Mouse (Mus musculus): ENCODE measurements around the gene Apbb2. TPM values are rescaled to one million over a fixed set of nuclear protein-coding genes. Genes with fewer than 3 reads are reported as not detected.

The Apbb2 gene
- polyA plus RNA-seq, 1 experiment from 2014 or later, result 69.5 TPM

GRCm38 (mm10) chr5:66405305-66405704 lies 213.3 kb downstream of the Apbb2 start:
- no peak for ATAC-seq (ENCODE audit: low FRiP score, low read depth)
- Histone ChIP-seq H3K4me3 (no peak overlapping the region), H3K27me3 (no peaks in the 10 kb centered on the region), H3K4me2 (replicated peaks) (no peak overlapping the region), H3K9ac (replicated peaks) (no peak overlapping the region), H3K36me3 (no peaks in the 10 kb centered on the region), H3K9me3 (no peaks in the 10 kb centered on the region), H3K27ac (replicated peaks) (no peak overlapping the region), H3K4me1 (peaks cover 2% of the 10 kb centered on the region; the same call in 1 of the 2 replicates)
- 89% methylated on average over 6 of the region's 6 CpGs for WGBS

- Histone ChIP-seq H3K9ac (replicated peaks) (no peak overlapping the region), H3K27me3 (no peaks in the 10 kb centered on the region), H3K4me2 (replicated peaks) (no peak overlapping the region), H3K36me3 (no peaks in the 10 kb centered on the region), H3K27ac (replicated peaks) (no peak overlapping the region), H3K4me3 (no peak overlapping the region), H3K4me1 (no peaks in the 10 kb centered on the region), H3K9me3 (no peaks in the 10 kb centered on the region)
- no peak for ATAC-seq (ENCODE audit: low FRiP score, low read depth)
- WGBS, result 93% methylated on average over 4 of the region's 4 CpGs
Observed at GRCm38 (mm10) chr5:66400563-66400962, 218.0 kb downstream of the Apbb2 start.

GRCm38 (mm10) chr5:66399264-66399620 lies 219.3 kb downstream of the Apbb2 start:
- Histone ChIP-seq H3K4me1 (no peaks in the 10 kb centered on the region), H3K9me3 (no peaks in the 10 kb centered on the region), H3K4me2 (replicated peaks) (no peak overlapping the region), H3K27me3 (no peaks in the 10 kb centered on the region), H3K4me3 (no peak overlapping the region), H3K9ac (replicated peaks) (no peak overlapping the region), H3K36me3 (no peaks in the 10 kb centered on the region), H3K27ac (replicated peaks) (no peak overlapping the region)
- ATAC-seq (ENCODE audit: low FRiP score, low read depth), result no peak
- 65% methylated on average over 2 of the region's 2 CpGs for WGBS

- Histone ChIP-seq H3K27me3 (no peaks in the 10 kb centered on the region), H3K4me1 (no peaks in the 10 kb centered on the region), H3K27ac (replicated peaks) (no peak overlapping the region), H3K9ac (replicated peaks) (no peak overlapping the region), H3K4me2 (replicated peaks) (no peak overlapping the region), H3K36me3 (no peaks in the 10 kb centered on the region), H3K4me3 (no peak overlapping the region), H3K9me3 (no peaks in the 10 kb centered on the region)
- no peak for ATAC-seq (ENCODE audit: low FRiP score, low read depth)
- 96% methylated on average over 5 of the region's 5 CpGs for WGBS
Observed at GRCm38 (mm10) chr5:66398530-66399263, 219.9 kb downstream of the Apbb2 start.

- Histone ChIP-seq H3K27ac (replicated peaks) (no peak overlapping the region), H3K4me3 (no peak overlapping the region), H3K4me1 (peaks cover 13% of the 10 kb centered on the region), H3K9me3 (no peaks in the 10 kb centered on the region), H3K27me3 (no peaks in the 10 kb centered on the region), H3K36me3 (0 out of 2 replicates have a peak, but pooled peaks cover 4% of the 10 kb centered on the region), H3K9ac (replicated peaks) (no peak overlapping the region), H3K4me2 (replicated peaks) (no peak overlapping the region)
- no peak for ATAC-seq (ENCODE audit: low FRiP score, low read depth)
- WGBS, result 88% methylated on average over 10 of the region's 10 CpGs
Observed at GRCm38 (mm10) chr5:66393767-66394446, 224.7 kb downstream of the Apbb2 start.

GRCm38 (mm10) chr5:66392861-66393529 lies 225.6 kb downstream of the Apbb2 start:
- Histone ChIP-seq H3K36me3 (0 out of 2 replicates have a peak, but pooled peaks cover 4% of the 10 kb centered on the region), H3K4me1 (peaks cover 13% of the 10 kb centered on the region), H3K4me3 (no peak overlapping the region), H3K9me3 (no peaks in the 10 kb centered on the region), H3K27me3 (no peaks in the 10 kb centered on the region), H3K4me2 (replicated peaks) (no peak overlapping the region), H3K27ac (replicated peaks) (no peak overlapping the region), H3K9ac (replicated peaks) (no peak overlapping the region)
- ATAC-seq (ENCODE audit: low FRiP score, low read depth), result no peak
- 59% methylated on average over 18 of the region's 18 CpGs for WGBS

DNA sequence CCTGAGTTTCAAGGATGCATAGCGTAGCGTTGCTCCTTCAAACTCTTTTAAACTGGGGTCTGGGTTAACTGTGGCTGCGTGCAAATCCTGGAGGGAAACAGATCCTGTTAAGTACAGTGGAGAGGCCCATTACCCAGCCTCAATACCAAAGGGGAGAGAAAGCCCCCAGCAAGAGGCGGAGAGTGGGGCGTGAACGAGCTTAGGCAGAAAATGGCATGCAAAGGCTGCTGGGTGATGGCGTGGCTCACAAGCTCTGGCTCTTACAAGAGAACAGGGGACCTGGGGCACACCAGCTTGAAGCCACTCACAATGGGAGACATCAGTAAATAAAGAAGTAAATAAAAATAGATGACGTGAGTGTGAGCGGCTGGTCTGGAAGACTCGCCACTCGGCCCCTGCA lies 226.8 kb downstream of the Apbb2 start:
- Histone ChIP-seq H3K4me3 (no peak overlapping the region), H3K9ac (replicated peaks) (no peak overlapping the region), H3K4me2 (replicated peaks) (no peak overlapping the region), H3K27ac (replicated peaks) (no peak overlapping the region), H3K4me1 (peaks cover 13% of the 10 kb centered on the region), H3K27me3 (no peaks in the 10 kb centered on the region), H3K36me3 (0 out of 2 replicates have a peak, but pooled peaks cover 4% of the 10 kb centered on the region), H3K9me3 (no peaks in the 10 kb centered on the region)
- ATAC-seq (ENCODE audit: low FRiP score, low read depth), result no peak
- 71% methylated on average over 11 of the region's 11 CpGs for WGBS

DNA sequence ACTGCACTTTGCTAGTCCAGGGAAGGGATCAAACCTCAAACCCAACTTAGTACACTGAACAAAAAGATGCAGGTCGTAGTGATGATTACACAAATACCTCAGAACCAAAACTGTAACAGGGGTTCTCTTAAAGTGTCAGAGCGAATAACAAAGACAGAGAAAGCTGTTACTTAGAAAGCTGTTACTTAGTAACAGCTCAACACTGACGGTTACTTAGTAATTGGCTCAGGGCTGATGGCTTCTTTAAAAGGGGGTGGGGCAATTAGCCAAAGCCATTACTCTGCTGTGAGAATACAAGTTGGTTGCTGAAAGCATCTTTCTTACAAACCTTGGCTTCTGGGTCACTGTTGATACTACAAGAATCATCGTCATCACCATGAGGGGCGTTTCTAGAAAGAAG lies 227.3 kb downstream of the Apbb2 start:
- Histone ChIP-seq H3K9me3 (no peaks in the 10 kb centered on the region), H3K36me3 (0 out of 2 replicates have a peak, but pooled peaks cover 4% of the 10 kb centered on the region), H3K4me1 (peaks cover 13% of the 10 kb centered on the region), H3K27me3 (no peaks in the 10 kb centered on the region), H3K9ac (replicated peaks) (no peak overlapping the region), H3K27ac (replicated peaks) (no peak overlapping the region), H3K4me2 (replicated peaks) (no peak overlapping the region), H3K4me3 (no peak overlapping the region)
- 78% methylated on average over 5 of the region's 5 CpGs for WGBS
- no peak for ATAC-seq (ENCODE audit: low FRiP score, low read depth)

DNA sequence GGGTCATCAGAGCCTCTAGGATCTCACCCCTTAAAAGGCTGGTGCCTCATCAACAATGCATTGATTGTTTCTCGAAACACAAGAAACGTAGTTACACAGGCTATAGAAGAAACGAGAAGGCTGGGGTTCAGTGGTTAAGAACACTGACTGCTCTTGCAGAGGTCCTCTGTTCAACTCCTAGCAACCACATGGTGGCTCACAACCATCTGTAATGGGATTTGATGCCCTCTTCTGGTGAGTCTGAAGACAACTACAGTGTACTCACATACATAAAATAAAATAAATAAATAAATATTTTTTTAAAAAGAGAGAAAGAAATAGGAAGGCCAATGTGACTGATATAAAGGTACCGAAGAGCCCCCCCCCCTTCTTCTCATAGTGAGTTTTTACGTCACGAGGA lies 228.0 kb downstream of the Apbb2 start:
- Histone ChIP-seq H3K4me3 (no peak overlapping the region), H3K36me3 (0 out of 2 replicates have a peak, but pooled peaks cover 4% of the 10 kb centered on the region), H3K27ac (replicated peaks) (no peak overlapping the region), H3K4me2 (replicated peaks) (no peak overlapping the region), H3K27me3 (no peaks in the 10 kb centered on the region), H3K9ac (replicated peaks) (no peak overlapping the region), H3K4me1 (peaks cover 13% of the 10 kb centered on the region), H3K9me3 (no peaks in the 10 kb centered on the region)
- no peak for ATAC-seq (ENCODE audit: low FRiP score, low read depth)
- WGBS, result 81% methylated on average over 6 of the region's 6 CpGs

GRCm38 (mm10) chr5:66387481-66387880 lies 231.1 kb downstream of the Apbb2 start:
- peak overlapping the region; percentile 52 for H3K27ac ChIP-seq (replicated peaks)

GRCm38 (mm10) chr5:66385636-66386035 lies 232.9 kb downstream of the Apbb2 start:
- ATAC-seq (ENCODE audit: low FRiP score, low read depth), result no peak
- Histone ChIP-seq H3K36me3 (no peaks in the 10 kb centered on the region), H3K9me3 (no peaks in the 10 kb centered on the region), H3K27me3 (no peaks in the 10 kb centered on the region), H3K4me2 (replicated peaks) (no peak overlapping the region), H3K27ac (replicated peaks) (no peak overlapping the region), H3K9ac (replicated peaks) (no peak overlapping the region), H3K4me3 (no peak overlapping the region), H3K4me1 (0 out of 2 replicates have a peak, but pooled peaks cover 2% of the 10 kb centered on the region)
- WGBS, result 49% methylated on average over 3 of the region's 3 CpGs

More at GRCm38 (mm10) chr5:66387481-66387880, 231.1 kb downstream of the Apbb2 start:
- no peaks in the 10 kb centered on the region for H3K9me3 ChIP-seq
- 68% methylated on average over 8 of the region's 8 CpGs for WGBS
- 0 out of 2 replicates have a peak, but pooled peaks cover 4% of the 10 kb centered on the region for H3K36me3 ChIP-seq
- no peaks in the 10 kb centered on the region for H3K27me3 ChIP-seq
- H3K4me2 ChIP-seq (replicated peaks), result no peak overlapping the region
- no peak overlapping the region for H3K9ac ChIP-seq (replicated peaks)
- no peak for ATAC-seq (ENCODE audit: low FRiP score, low read depth)
- H3K4me1 ChIP-seq, result peaks cover 7% of the 10 kb centered on the region; the same call in 1 of the 2 replicates
- H3K4me3 ChIP-seq, result no peak overlapping the region
